Mouse (Mus musculus) liver, adult 2 months (tissue): ENCODE results near the gene Gk5. TPM values are rescaled to one million over a fixed set of nuclear protein-coding genes. Genes with fewer than 3 reads are reported as not detected.
A peak's percentile ranks its signal among the peaks of the same experiment; 100 is the strongest.

Experiments used
- DNase-seq: peaks from one replicate; pipeline ENCODE4 v3.0.0-alpha.2; 2011; ENCODE audit warnings: low read depth, low spot score; ENCODE audit errors: extremely low read depth
- H3K27ac ChIP-seq: fragments of 200-500 bp; replicated peaks from 2 replicates; pipeline ENCODE4 v1.5.1; 2012; ENCODE audit warnings: low read depth, mild to moderate bottlenecking, control low read depth, inconsistent platforms, low read length; ENCODE audit not compliant: insufficient read depth
- H3K27me3 ChIP-seq: fragments of 200-500 bp; 2 replicates; pipeline ENCODE4 v1.6.1; 2012; ENCODE audit warnings: mild to moderate bottlenecking, moderate library complexity, low read length, inconsistent platforms; ENCODE audit not compliant: control insufficient read depth, insufficient read depth
- H3K36me3 ChIP-seq: fragments of 200-500 bp; 2 replicates; pipeline ENCODE4 v1.6.1; 2012; ENCODE audit warnings: low read length, inconsistent platforms; ENCODE audit not compliant: control insufficient read depth, insufficient read depth
- H3K4me1 ChIP-seq: fragments of 200-500 bp; 2 replicates; pipeline ENCODE4 v1.6.1; 2011; ENCODE audit warnings: low read length; ENCODE audit not compliant: control insufficient read depth, insufficient read depth
- H3K4me3 ChIP-seq: fragments of 200-500 bp; 2 replicates; pipeline ENCODE4 v1.5.1; 2011; ENCODE audit warnings: low read depth, mild to moderate bottlenecking, control low read depth, low read length, moderate library complexity; ENCODE audit not compliant: insufficient read depth
- H3K79me2 ChIP-seq: fragments of 200-500 bp; 2 replicates; pipeline ENCODE4 v1.6.1; 2012; ENCODE audit warnings: inconsistent platforms, mild to moderate bottlenecking, low read length, moderate library complexity; ENCODE audit not compliant: control insufficient read depth, insufficient read depth
- H3K9ac ChIP-seq: fragments of 200-500 bp; 2 replicates; pipeline ENCODE4 v1.6.1; 2012; ENCODE audit warnings: low read depth, mild to moderate bottlenecking, control low read depth, inconsistent platforms, low read length
- CTCF ChIP-seq: fragments of 200-500 bp; IDR thresholded peaks from 2 replicates; pipeline ENCODE4 v1.5.1; 2011; ENCODE audit warnings: low read depth, low read length, control low read depth
- POLR2A ChIP-seq: fragments of 200-500 bp; IDR thresholded peaks from 2 replicates; pipeline ENCODE4 v1.6.1; 2011; ENCODE audit warnings: low read length, control low read depth; ENCODE audit not compliant: insufficient read depth; ENCODE audit errors: extremely low read depth
- WGBS: fragments of 180-500 bp; shearing (Covaris S2); methylation state at CpG from one replicate; pipeline ENCODE4 v1.1.7; 2018; 5-methylcytosine and 5-hydroxymethylcytosine counted together
- polyA plus RNA-seq: library from polyadenylated mRNA; depleted of rRNA; stranded (reverse); fragments of >200 nt; gene quantifications from 2 replicates; pipeline ENCODE4 v1.2.3, GENCODE M21; 2012; rRNA removed
- total RNA-seq: library from RNA; depleted of rRNA; stranded (reverse); fragments of >200 nt; gene quantifications from 2 replicates; pipeline ENCODE4 v1.2.3, GENCODE M21; 2014; rRNA removed

Gk5 gene
- total and polyA plus RNA-seq, 2 experiments: 0.06 to 0.37 TPM

- no peak for DNase-seq
- H3K27me3 ChIP-seq: no peaks in the 10 kb centered on the region
- H3K4me1 ChIP-seq: peaks cover 4% of the 10 kb centered on the region; the same call in 1 of the 2 replicates
- no peaks in the 10 kb centered on the region for H3K36me3 ChIP-seq
- H3K9ac ChIP-seq: no peak overlapping the region
- TF ChIP-seq POLR2A: no peak
- 0 out of 2 replicates have a peak, but pooled peaks have one; percentile 3 for TF ChIP-seq CTCF
- H3K79me2 ChIP-seq: peaks cover 2% of the 10 kb centered on the region; the same call in 1 of the 2 replicates
- no peak overlapping the region for H3K4me3 ChIP-seq
- H3K27ac ChIP-seq: no peak overlapping the region
Observed at GRCm38 (mm10) chr9:96217799-96218198, 98.6 kb downstream of the Gk5 start.

GRCm38 (mm10) chr9:96219114-96219669, 100.0 kb downstream of the Gk5 start:
- TF ChIP-seq POLR2A: no peak
- TF ChIP-seq CTCF: no peak
- Histone ChIP-seq H3K4me3 (no peak overlapping the region), H3K79me2 (peaks cover 2% of the 10 kb centered on the region; the same call in 1 of the 2 replicates), H3K4me1 (no peaks in the 10 kb centered on the region), H3K36me3 (no peaks in the 10 kb centered on the region), H3K27ac (no peak overlapping the region), H3K9ac (no peak overlapping the region), H3K27me3 (no peaks in the 10 kb centered on the region)
- DNase-seq: no peak
- 82% methylated on average over 2 of the region's 2 CpGs for WGBS

GRCm38 (mm10) chr9:96220419-96220818, 101.3 kb downstream of the Gk5 start:
- peaks cover 2% of the 10 kb centered on the region; the same call in 1 of the 2 replicates for H3K79me2 ChIP-seq
- no peak overlapping the region for H3K9ac ChIP-seq
- H3K36me3 ChIP-seq: no peaks in the 10 kb centered on the region
- H3K4me3 ChIP-seq: no peak overlapping the region
- H3K27me3 ChIP-seq: no peaks in the 10 kb centered on the region
- no peaks in the 10 kb centered on the region for H3K4me1 ChIP-seq
- TF ChIP-seq CTCF: no peak
- no peak for TF ChIP-seq POLR2A
- no peak for DNase-seq
- no peak overlapping the region for H3K27ac ChIP-seq

- no peak overlapping the region for H3K9ac ChIP-seq
- no peak overlapping the region for H3K4me3 ChIP-seq
- H3K36me3 ChIP-seq: no peaks in the 10 kb centered on the region
- no peaks in the 10 kb centered on the region for H3K4me1 ChIP-seq
- DNase-seq: peak; percentile 28
- 73% methylated on average over 2 of the region's 2 CpGs for WGBS
- peaks cover 2% of the 10 kb centered on the region; the same call in 1 of the 2 replicates for H3K79me2 ChIP-seq
- H3K27me3 ChIP-seq: no peaks in the 10 kb centered on the region
- TF ChIP-seq POLR2A: no peak
- TF ChIP-seq CTCF: no peak
- H3K27ac ChIP-seq: no peak overlapping the region
Observed at GRCm38 (mm10) chr9:96223302-96223701, 104.1 kb downstream of the Gk5 start.

GRCm38 (mm10) chr9:96228285-96228684, 109.1 kb downstream of the Gk5 start:
- Histone ChIP-seq H3K4me1 (no peaks in the 10 kb centered on the region), H3K36me3 (no peaks in the 10 kb centered on the region), H3K27ac (no peak overlapping the region), H3K9ac (no peak overlapping the region), H3K4me3 (no peak overlapping the region), H3K79me2 (no peaks in the 10 kb centered on the region; the same call in 1 of the 2 replicates), H3K27me3 (no peaks in the 10 kb centered on the region)
- DNase-seq: no peak
- TF ChIP-seq POLR2A (no peak), CTCF (no peak)

GRCm38 (mm10) chr9:96230271-96230670, 111.1 kb downstream of the Gk5 start:
- Histone ChIP-seq H3K9ac (no peak overlapping the region), H3K4me1 (no peaks in the 10 kb centered on the region; the same call in 1 of the 2 replicates), H3K27me3 (no peaks in the 10 kb centered on the region), H3K36me3 (no peaks in the 10 kb centered on the region), H3K27ac (no peak overlapping the region), H3K79me2 (no peaks in the 10 kb centered on the region), H3K4me3 (no peak overlapping the region)
- WGBS: 86% methylated on average over 2 of the region's 2 CpGs
- TF ChIP-seq POLR2A: no peak
- no peak for TF ChIP-seq CTCF
- no peak for DNase-seq

Other genes starting within 250 kb of the Gk5 start
- 12.6 and 13.8 TPM in 2 replicates for gene Xrn1, start 164.6 kb upstream of the Gk5 start, total RNA-seq
- 1.2 and 1.6 TPM in 2 replicates for gene Xrn1, start 164.6 kb upstream of the Gk5 start, polyA plus RNA-seq
- gene Tfdp2, start 76.9 kb downstream of the Gk5 start, total RNA-seq: 16.2 and 18.3 TPM in 2 replicates
- gene Tfdp2, start 76.9 kb downstream of the Gk5 start, polyA plus RNA-seq: 6.1 and 6.9 TPM in 2 replicates
- gene Atp1b3, start 245.1 kb downstream of the Gk5 start, total RNA-seq: 22.3 and 28.0 TPM in 2 replicates
- 13.5 and 14.7 TPM in 2 replicates for gene Atp1b3, start 245.1 kb downstream of the Gk5 start, polyA plus RNA-seq